Mouse (Mus musculus): Measurements from ENCODE around the gene Bmp4. TPM values are rescaled to one million over a fixed set of nuclear protein-coding genes. Genes with fewer than 3 reads are reported as not detected.

The Bmp4 gene
- total RNA-seq, 2 experiments from 2014 or later = 7.8 to 8.8 TPM

DNA sequence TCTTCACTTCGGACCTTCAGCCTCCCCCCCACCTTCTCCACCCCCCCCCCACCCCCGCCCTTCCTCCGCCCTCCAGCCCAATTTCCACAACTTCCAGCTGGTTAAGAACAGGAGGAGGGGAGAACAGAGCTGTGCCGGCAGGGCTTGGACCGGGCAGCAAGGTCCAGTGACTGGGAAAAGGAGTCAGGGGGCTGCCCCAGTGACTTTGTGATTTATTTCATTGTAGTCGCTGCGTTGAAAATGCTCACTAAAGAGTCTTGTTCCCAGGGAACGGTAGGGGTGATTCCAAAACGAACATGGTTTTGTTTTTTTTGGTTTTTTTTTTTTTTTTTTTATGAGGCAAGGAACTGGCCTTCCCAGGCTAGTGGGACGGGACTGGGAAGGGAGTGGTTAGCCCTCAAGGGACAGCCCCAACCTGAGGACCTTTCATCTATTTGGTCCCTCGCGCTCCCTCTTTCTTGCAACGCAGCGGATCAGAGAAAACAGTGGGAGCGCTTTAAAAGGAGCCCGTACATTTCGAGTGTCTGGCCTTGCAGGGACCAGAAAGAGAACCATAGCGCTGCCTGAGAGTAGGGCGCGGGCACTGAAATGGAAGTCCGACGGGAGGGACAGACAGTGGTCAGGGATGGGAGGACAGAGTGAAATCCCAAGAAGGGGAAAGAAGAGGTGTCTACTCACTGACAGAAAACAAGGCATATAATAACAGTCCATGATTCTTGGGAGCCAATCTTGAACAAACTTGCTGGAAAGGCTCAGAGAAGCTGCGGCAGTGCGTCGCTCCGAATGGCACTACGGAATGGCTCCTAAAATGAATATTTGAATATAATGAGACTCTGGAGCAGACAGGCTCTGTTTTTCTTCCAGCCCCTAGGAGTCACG lies 3.8 kb downstream of the Bmp4 start:
- DNase-seq (ENCODE audit: low spot score) = peak; percentile 14

DNA sequence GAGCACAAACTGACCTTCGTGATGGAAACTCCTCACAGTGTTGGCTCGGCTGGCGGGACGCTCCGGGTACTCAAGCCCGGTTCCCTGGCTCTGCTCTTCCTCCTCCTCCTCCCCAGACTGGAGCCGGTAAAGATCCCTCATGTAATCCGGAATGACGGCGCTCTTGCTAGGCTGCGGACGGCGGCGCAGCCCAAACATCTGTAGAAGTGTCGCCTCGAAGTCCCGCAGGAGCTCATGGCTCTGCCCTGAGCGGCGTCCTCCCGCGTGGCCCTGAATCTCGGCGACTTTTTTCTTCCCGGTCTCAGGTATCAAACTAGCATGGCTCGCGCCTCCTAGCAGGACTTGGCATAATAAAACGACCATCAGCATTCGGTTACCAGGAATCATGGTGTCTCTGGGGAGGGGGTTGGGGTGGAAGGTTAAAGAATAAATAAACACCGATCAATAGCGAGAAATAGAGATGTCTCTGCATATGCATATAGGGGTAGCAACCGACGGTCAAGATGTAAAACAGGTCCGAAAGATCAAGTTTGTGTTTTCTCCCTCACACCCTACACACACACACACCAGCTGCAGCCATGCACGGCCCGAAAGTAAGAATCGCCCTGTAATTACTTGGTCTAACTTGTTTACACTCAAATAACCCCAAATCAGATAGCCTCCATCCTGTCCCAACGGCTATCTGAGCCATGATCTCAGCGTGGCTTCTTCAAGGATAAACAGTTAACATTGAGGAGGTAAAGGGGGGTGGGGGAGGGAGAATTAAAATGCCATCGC lies 4.6 kb downstream of the Bmp4 start:
- DNase-seq (ENCODE audit: low spot score) = peak; percentile 6

DNA sequence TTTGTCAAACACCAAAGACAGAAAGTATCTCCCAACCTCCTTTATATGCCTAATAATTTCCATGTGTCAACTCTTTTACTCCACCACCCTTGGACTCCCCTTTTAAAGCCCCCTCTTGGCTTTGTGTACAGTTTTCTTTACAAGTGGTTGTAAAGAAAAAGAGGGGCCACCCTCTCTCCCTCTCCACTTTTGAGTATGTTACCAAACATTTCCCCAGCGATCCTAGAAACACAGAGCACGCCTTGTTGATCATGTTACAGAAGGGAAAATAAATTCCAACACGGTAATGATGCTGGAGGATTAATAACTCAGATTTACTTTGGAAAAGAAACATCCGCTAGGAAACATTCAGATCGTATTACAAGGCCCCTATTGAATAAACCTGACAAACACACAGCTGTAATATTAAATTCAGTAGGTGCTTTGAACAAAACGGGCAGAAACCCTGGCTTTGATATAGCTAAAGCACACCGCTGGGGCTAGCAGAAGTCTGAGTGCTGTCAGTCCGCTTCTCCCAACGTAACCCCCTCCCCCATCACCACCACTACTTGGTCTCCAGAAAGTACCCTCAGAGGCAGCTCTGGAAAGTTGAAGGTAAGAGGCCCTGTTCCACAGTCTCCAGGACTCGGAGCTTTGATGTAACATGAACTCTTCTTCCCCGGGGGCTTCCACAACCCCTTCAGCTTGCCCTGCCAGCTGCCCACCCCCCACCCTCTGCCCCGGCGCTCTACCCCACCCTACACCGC lies 5.3 kb downstream of the Bmp4 start:
- DNase-seq (ENCODE audit: low spot score) = no peak

DNA sequence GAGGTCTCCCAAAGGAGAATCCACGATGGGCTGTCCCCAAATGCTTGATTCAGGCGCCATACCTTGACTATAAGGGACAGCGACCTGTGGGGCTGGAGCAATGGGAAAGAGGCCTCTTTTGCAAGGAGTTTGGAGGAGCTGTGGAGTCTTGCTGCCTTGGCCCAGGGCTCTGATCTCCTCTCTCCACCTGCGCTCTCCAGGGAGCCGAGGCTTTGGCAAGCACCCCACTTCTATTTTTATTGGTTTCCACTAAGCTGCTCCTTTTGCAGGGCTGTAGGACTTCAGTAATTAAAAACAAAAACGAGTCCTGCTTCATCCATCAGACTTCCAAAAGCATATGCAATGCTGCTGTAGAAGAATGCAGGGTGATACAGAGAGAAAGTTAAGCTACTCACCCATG lies 9.0 kb downstream of the Bmp4 start:
- peak; percentile 81 for DNase-seq (ENCODE audit: low spot score)

DNA sequence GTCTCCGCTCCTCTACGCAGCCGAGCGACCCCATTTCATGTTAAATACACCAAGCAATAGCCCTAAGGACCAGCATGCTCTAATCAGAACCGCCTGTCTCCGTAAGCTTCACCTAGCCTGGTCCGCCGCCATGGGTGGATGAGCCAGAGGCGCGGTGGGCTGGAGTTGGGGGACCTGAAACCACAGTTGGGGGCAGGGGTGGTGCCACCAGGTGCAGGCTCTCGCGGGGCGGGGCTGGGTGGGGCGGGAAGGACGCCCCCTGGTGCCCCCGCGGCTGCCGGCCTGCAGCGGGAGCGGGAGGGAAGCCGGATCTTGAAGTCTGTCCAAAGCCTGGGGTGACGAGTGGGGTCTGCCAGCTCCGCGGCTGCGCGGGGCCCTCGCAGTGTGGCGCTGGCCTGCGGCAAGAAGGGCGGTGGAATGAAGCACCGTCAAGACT lies 10.2 kb downstream of the Bmp4 start:
- no peak for DNase-seq (ENCODE audit: low spot score)

DNA sequence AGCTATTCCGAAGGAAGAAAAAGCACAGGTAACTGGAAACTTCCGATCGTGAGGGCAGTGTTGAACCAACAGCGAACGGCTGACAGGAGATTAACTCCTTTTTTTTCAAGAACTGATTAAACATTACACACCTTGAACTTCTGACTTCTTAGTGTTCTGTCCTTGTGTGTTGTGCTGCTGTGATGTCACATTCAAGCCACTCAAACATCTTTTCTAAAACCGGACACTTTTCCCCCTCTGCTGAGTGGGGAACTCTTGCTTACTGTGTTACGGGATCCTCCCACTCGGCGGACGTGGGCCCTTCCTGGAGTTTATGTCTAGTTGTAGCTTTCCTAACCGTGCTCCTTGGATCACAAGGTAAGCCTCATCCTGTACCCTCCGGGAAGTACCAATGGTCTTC lies 11.2 kb downstream of the Bmp4 start, which contains the start of gene Gm15217:
Gm15217 (plus strand) TSS at position 130 of the 400 bp plus-strand sequence.
- no peak for DNase-seq (ENCODE audit: low spot score)

DNA sequence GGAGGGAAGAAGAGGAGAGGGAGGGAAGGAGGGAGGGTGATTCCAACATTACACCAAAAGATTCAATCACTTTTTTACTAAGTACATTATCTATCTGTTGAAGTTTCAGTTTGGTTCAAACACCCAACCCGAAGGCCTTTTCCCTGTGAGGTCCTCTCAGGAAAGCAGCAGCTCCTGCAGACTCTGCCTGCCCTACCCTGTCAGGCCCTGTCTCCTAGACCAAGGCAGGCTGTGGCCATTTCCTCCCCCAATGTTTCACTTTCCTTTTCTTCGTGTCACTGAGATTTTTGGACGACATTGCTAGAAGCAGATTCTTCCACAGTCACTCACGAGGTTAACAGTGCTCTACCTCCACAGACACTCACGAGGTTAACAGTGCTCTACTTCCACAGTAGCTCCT lies 14.7 kb downstream of the Bmp4 start:
- no peak for DNase-seq (ENCODE audit: low spot score)

DNA sequence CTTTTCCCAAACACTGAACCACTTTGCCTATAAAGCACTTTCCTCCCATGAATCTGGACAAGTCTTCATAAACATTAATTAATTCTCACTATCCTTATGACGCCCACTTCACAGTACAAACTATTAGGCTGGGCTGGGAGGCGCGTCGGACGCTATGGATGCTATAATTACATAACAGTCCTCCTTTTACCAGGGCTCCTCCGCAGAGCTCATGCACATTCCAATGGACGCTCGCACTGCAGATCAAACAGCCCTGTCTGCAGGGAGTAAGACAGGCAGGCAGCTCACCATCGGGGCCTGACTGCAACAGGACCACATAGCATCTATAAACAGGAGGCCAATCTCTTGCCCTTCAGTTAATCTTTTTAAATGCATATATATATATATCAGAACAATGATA lies 18.0 kb downstream of the Bmp4 start:
- no peak for DNase-seq (ENCODE audit: low spot score)

DNA sequence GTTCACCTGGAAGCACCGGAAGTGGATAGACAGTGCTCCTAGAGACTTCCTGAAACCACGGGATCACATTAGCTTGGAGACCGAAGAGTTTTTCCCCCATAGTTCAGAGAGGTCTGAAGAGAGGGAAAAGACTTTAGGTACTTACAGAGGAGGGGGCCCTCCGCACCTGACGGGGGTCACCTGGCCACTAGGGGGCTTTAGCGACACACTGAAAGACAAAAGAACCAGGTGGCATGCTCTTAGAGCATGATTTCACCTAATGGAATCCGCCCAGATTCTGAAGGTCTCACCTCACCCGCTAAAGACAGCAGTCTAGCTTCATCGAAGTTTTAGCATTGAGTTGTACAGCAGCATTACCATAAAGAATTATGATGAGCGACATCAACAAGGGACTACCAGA lies 27.3 kb downstream of the Bmp4 start:
- no peak for DNase-seq (ENCODE audit: low spot score)

DNA sequence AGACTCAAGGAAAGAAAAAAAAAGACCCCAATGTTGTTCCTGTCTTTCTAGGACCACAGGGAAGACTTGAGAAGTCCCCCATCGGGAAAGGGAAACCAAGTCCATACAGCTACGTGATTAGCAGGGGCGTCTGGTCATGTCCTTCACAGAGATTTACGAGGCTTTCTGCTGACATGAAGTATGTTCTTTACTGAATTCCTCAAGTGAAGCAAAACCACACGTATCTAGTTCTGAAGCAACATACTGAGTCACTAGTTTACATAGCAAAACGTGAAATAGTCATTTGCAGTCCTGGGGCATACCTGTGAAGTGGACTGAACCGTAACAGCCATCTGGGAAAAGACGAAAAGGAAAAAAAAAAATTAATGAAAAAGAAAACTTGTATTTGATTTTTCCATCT lies 32.8 kb downstream of the Bmp4 start:
- DNase-seq (ENCODE audit: low spot score) = no peak

DNA sequence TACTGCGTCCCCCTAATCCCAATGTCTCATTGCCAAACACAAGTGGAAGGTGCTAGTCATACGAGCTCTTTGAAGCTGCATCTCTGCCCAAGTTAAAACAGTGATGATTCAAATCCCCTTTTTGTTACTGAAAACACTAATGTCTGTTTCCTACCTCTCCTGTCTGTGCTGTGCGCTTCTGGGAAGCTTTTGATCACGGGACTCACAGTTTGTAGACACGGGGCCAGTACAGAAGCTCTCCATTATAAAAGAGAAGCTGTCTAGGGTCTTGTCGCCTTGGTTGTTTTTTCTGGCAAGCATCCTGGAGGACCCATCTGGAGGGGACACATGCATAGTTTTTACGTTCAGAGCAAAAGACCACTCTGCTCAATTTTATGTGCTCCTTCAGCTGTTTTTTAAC lies 33.2 kb downstream of the Bmp4 start:
- DNase-seq (ENCODE audit: low spot score) = no peak

DNA sequence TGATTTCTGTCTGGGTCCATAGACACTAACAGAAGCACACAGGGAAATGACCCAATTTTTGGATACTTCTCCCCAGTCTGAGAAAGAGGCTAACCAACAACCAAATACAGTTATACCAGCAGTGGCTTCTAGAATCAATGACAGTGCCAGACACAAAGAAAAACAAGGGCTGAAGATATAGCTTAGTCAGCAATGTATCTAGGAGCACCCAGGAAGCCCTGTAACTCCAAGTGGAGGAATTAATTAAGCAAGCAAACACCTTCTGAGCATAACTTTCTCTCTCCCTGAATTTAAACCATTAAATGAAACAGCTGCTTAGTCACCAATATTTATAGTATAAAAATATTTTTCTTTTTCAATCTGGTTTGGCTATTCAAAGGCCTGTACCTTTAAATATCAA lies 45.7 kb downstream of the Bmp4 start:
- no peak for DNase-seq (ENCODE audit: low spot score)

DNA sequence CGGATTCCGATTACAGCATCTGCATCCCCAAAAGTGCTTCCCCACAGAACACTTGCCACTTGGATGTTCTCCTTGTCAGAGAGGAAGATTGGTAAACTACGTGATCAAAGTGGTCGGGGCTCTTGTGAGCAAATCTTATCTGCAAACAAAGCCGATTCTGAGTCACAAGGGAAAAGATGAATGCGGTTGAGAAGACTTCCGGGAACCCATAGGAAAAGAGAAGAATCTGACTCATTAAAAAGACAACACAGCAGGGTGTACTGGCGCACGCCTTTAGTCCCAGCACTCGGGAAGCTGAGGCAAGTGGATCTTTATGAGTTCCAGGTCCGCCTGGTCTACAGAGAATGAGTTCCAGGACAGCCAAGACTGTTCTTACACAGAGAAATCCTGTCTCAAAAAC lies 51.7 kb downstream of the Bmp4 start:
- no peak for DNase-seq (ENCODE audit: low spot score)

Other genes starting within 250 kb of the Bmp4 start
- not detected for gene Gm15217, start 11.3 kb downstream of the Bmp4 start, total RNA-seq (2021)

Measured in gastrocnemius, adult 18-20 months (tissue).